Mouse (Mus musculus): ENCODE results near the gene Zic1.

Gene Zic1

GRCm38 (mm10) chr9:91366999-91367811 is 1.6 kb upstream of the Zic1 start:
- DNase-seq = no peak

DNA sequence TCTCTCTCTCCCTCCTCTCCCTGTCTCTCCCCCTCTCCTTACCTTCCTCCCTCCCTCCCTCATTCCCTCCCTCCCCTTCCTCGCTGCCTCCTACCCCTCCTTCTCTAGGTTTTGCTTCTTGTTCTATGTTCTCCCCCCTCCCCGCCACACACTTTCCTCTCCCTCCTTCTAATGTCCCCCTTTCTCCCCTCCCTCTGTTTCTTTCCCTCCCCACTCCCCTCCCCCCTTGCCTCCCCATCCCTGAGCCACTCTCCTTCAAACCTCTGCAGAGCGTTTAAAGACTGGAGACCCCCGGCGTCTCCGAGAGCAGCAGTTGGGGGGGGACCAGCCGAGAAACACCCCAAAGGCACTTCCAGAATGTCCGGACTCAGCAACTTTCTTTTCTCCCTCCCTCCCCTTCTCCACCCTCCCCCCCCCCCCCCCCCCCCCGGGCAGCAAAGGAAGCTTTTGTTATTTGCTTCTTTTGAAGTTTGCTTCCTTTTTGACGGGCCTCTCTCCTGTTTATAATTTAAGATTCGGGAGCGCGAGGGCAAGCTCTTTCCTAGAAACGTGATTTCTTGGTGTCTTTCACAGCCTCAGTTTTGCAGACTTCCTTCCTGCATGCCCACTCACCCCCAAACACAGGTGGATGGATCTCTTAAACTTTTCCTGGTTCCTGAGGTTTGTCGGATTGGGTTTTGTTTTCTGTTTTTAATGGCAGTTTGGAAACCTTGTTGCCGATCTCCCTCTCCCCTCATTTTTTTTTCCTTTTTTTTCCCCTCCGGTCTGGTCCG is 802 bp upstream of the Zic1 start:
- DNase-seq = no peak

DNA sequence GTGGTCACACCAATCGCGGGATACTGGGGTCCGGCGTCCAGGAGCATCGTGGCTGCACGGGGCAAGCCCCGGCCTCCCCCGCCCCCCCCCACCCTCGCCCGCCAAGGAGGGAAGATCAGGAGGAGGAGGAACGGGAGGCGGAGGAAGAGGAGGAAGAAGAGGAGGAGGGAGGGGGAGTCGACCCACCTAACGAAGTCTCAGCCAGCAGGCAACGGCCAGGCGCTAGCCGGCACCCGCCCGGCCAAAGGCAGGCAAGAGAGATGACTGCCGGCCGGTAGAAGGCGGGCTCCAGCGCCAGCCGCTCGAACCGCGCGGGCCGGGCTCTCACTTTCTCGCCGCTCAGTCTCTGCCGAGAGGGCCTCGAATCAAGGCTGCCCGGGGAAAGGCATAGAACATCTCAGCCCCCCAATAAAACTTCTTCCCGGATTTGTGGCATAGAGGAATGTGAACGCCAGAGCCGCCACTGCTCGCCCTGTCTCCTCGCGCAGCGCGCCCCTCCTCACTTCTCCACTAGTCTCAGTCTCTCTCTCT is 574 bp downstream of the Zic1 start:
- DNase-seq = no peak

GRCm38 (mm10) chr9:91364127-91364970 is 1.3 kb downstream of the Zic1 start:
- no peak for DNase-seq

DNA sequence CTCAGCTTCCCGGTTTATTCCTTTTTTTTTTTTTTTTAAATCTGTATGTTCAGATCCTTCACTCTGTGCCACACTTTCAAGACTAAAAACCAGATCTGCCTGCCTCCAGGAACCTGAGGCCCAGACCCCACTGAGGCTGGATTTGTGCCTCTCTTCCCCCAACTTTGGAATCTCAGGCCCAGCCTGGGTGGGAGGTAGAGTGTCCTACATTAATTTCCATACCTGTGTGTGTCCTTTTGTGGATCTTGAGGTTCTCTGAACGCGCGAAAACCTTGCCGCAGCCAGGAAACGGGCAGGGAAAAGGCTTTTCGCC is 1.8 kb downstream of the Zic1 start:
- DNase-seq = no peak

GRCm38 (mm10) chr9:91363011-91363730 is 2.4 kb downstream of the Zic1 start:
- DNase-seq = no peak

DNA sequence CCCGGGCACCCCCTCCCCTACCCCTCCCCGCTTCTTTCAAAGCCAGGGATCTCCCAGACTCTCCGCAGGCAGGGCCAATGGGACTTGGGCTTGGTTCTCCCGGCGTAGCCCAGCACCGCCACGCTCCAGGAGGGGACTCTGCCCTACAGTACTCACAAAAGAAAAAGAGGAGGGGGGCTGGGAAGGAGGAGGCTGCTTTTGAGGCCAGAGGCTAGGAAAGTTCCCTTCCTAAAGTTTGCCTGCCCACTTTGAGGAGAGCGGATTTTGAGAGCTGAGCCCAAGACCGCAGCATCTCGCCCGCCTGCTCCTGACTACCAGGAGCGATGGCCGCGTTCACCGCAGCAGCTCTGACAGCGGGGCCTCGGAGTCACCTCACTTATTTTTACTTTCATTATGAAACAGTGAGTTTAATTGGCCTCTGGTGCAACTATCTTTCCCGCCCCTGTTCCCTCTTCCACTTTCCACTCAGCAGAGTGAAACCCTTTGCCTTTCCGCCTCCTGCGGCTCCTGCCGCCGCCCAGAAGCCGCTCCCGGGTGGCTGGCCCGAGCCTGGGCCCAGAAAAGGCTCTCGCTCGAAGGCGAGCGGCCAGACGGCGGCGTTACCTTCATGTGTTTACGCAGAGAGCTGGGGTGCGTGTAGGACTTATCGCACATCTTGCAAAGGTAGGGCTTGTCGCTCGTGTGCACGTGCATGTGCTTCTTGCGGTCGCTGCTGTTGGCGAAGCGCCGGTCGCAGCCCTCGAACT is 3.6 kb downstream of the Zic1 start, which contains the start of gene Zic4:
Gene Zic4, plus strand, starts transcription at position 558 of the 746 bp plus-strand sequence.
- no peak for DNase-seq

DNA sequence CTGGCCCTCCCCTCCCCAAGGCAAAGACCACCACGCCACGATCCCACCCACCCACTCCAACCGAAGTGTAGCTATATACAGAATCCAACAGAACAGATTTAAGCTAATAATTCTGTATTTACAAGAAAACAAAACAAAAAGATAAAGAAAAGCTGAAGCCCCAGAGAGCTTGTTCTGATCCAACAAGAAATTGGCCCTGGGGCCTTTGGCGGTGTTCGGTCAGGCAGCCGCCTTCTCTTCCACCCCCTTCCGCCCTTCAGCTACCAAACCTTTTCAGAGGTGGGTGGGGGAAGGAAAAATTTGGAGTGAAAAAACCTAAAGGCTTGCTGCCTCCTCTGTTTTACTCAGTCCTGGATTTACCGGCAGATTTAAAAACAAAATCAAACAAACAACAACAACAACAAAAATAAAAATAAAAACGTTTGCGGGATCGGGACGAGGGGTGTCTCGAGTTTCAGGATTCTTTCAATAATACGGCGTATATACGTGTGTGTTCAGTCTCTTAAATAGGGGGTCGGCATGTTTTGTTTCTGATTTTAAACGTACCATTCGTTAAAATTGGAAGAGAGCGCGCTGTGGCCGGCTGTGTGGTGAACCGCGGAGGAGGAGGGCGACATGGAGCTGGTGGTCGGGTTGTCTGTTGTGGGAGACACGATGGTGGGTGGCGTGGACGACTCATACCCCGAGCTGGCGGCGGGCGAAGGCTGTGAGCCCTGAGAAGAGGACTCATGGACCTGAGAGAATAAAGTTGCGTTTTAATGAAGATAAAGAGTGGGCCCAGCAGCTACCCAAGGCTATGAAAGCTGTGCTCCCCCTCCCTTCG is 4.4 kb downstream of the Zic1 start:
- no peak for DNase-seq

GRCm38 (mm10) chr9:91360151-91361032 is 5.2 kb downstream of the Zic1 start:
- no peak for DNase-seq

DNA sequence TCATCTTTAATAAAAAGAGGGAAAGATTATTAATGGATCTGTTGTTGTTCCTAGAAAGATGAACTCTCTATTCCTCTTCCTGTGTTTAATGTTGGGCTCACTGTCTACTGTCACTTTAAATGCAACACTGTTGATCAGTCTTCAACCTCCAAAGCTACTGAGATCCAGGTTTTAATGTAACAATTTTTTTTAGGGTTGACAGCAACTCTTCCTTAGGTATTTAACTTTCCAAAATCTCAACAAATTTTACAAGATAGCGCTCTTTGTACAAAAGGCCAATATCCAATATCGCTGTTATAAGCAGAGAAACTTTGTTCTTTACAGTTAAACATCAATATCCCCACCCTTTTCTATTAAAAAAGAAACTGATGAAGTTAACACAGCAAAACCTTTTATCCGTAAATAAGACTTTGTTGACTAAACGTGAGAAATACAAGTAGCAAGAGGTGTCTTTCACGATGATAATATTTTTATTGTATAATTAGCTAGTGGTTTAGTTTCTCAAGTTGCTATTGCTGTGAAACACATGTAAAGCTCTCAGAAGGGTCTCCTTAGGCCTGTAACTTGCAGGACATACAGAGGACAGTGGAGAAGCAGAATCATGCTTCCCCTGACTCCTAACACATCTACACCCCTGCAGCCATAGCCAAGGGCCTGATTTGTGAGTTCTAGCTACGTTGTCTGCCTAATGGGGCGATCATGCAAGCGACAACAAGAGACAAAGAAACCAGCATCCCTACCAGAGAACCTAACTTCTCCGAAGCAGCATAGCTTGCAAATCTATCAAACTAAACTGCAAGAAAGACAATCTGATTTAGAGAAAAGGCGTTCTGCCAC is 6.5 kb downstream of the Zic1 start:
- DNase-seq = no peak

DNA sequence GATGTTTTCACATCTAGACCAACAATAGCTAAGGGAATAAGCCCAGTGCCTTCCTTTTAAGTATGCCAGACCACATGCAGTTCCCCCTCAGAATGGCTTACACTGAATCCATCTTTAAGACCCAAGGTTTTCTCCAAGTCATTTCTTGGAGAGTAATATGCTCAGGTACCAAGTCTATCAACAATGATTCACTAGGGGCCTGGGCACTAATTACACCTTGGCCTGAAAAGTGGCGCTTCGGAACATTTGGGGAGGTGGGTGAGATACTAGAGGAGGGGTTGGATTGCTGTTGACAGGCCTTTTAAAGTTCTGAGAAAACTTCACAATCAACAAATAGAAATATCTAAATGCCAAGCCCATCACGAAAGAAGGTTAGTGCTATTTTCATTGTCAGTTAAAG is 8.3 kb downstream of the Zic1 start:
- no peak for DNase-seq

- no peak for DNase-seq
Observed at GRCm38 (mm10) chr9:91356353-91356740, 9.3 kb downstream of the Zic1 start.

DNA sequence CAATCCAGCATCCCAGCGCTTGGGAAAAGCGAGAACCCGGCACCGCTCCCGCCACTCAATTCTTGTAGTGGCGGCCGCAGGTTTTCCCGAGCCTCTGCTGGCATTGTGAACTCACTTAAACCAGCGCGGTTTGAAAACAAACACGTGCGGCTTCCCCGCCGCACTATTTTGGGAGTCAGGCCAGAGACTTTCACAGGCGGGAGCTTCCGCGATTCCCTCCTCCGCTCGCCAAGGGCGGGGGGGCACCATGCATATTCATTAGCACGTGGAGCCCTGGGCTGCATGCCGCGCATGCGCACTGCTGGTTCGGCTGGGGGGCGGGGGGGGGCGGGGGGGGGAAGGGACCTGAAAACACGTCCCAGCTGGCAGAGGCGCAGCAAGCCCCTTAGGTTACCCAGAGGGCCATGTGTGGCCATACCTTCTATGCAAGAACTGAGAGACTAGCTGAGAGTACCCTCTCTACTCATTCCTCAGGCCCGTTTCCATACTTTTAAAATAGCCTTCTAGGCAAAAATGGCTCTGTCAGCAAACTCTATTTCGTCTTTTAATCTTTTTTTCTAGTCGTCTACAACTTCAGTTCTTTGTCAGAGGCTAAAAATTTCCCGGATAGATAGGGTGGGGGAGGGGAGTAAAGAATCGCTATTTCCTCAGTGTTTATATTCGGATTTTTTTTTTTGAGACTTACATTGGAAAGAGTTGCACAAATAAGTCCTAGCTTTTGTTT is 9.8 kb downstream of the Zic1 start:
- no peak for DNase-seq

- DNase-seq = no peak
Observed at GRCm38 (mm10) chr9:91355270-91355589, 10.4 kb downstream of the Zic1 start.

- DNase-seq = no peak
Observed at GRCm38 (mm10) chr9:91354434-91355269, 11.0 kb downstream of the Zic1 start.

DNA sequence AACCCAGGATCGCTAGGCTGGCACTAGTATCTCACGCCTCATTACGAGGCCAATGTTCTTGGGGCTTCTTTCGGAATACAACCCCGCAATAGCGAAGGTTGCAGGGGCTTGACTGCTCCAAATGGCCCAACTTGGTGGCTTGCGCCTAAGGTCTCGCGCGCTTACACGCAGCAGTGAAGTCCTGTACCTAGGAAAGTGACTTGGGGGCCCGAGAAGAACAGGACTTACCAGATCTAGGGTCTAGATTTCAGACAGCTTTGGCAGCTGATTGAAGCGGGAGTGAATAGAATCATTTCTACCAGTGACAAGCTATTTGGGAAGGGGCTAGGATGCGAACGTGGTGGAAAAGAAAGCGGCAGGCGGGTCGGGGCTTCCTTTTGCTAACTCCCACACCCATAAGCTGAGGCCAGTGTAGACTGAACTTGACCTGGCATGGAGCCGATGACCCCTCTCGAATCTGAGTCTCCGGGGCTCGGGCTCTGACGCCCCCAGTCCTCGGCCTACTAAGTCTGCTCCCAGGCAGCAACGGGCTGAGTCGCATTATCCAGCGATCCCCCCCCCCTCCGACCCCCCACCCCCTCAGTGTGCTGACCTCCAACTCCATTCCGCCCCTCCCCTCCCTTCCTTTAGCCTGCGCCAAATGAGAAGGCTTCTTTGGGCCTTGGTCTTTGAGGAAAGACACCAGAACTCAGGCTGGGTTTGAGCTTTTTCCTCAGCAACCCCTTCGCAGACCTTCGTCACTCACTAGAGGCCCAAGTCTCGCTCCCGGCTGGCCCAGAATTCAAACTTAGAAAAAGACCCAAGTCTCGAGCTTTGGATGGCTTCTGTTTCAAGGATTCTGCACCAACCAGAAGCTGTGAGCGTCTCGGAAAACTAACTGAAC is 11.8 kb downstream of the Zic1 start:
- DNase-seq = no peak
